Mouse (Mus musculus): ENCODE results near the gene Syngr2. TPM values are rescaled to one million over a fixed set of nuclear protein-coding genes. Genes with fewer than 3 reads are reported as not detected.

The Syngr2 gene
- polyA plus RNA-seq, 1 experiment from 2014 or later, result 12.3 TPM

GRCm38 (mm10) chr11:117820173-117820572 lies 10.7 kb downstream of the Syngr2 start:
- no peak overlapping the region for H3K9ac ChIP-seq (replicated peaks)
- H3K27me3 ChIP-seq, result no peaks in the 10 kb centered on the region
- H3K27ac ChIP-seq (replicated peaks), result no peak overlapping the region
- H3K4me2 ChIP-seq (replicated peaks), result no peak overlapping the region
- no peak overlapping the region for H3K4me3 ChIP-seq
- WGBS, result 93% methylated on average over 7 of the region's 7 CpGs
- no peaks in the 10 kb centered on the region for H3K9me3 ChIP-seq
- no peak for ATAC-seq (replicated peaks)
- peaks cover 20% of the 10 kb centered on the region for H3K4me1 ChIP-seq
- peaks cover 3% of the 10 kb centered on the region; the same call in 1 of the 2 replicates for H3K36me3 ChIP-seq

GRCm38 (mm10) chr11:117821868-117822267 lies 12.4 kb downstream of the Syngr2 start:
- Histone ChIP-seq H3K9me3 (no peaks in the 10 kb centered on the region), H3K27ac (replicated peaks) (no peak overlapping the region), H3K4me3 (no peak overlapping the region), H3K36me3 (no peaks in the 10 kb centered on the region; the same call in 1 of the 2 replicates), H3K27me3 (no peaks in the 10 kb centered on the region), H3K4me1 (peaks cover 37% of the 10 kb centered on the region), H3K4me2 (replicated peaks) (no peak overlapping the region), H3K9ac (replicated peaks) (no peak overlapping the region)
- ATAC-seq (replicated peaks), result no peak
- 92% methylated on average over 9 of the region's 9 CpGs for WGBS

- ATAC-seq (replicated peaks), result no peak
- H3K4me2 ChIP-seq (replicated peaks), result no peak overlapping the region
- H3K9ac ChIP-seq (replicated peaks), result no peak overlapping the region
- whole genome bisulfite sequencing, result 71% methylated on average over 7 of the region's 7 CpGs
- H3K27ac ChIP-seq (replicated peaks), result no peak overlapping the region
- H3K4me3 ChIP-seq, result no peak overlapping the region
- H3K36me3 ChIP-seq, result no peaks in the 10 kb centered on the region
- H3K9me3 ChIP-seq, result no peaks in the 10 kb centered on the region
- H3K27me3 ChIP-seq, result no peaks in the 10 kb centered on the region
- peaks cover 45% of the 10 kb centered on the region for H3K4me1 ChIP-seq
Measured at GRCm38 (mm10) chr11:117822728-117823241, 13.3 kb downstream of the Syngr2 start.

- H3K36me3 ChIP-seq, result no peaks in the 10 kb centered on the region
- 92% methylated on average over 6 of the region's 6 CpGs for WGBS
- no peak for ATAC-seq (replicated peaks)
- no peak overlapping the region for H3K9ac ChIP-seq (replicated peaks)
- H3K9me3 ChIP-seq, result no peaks in the 10 kb centered on the region
- H3K4me2 ChIP-seq (replicated peaks), result no peak overlapping the region
- peaks cover 51% of the 10 kb centered on the region for H3K4me1 ChIP-seq
- no peaks in the 10 kb centered on the region for H3K27me3 ChIP-seq
- H3K27ac ChIP-seq (replicated peaks), result no peak overlapping the region
- H3K4me3 ChIP-seq, result no peak overlapping the region
Measured at GRCm38 (mm10) chr11:117823411-117823810, 13.9 kb downstream of the Syngr2 start.

GRCm38 (mm10) chr11:117824060-117824969 lies 14.8 kb downstream of the Syngr2 start:
- Histone ChIP-seq H3K27ac (replicated peaks) (peak overlapping the region; percentile 64; the same call in 1 of the 2 replicates), H3K9ac (replicated peaks) (peak overlapping the region; percentile 52)

GRCm38 (mm10) chr11:117825333-117826101 lies 16.0 kb downstream of the Syngr2 start, which contains the start of the genes Afmid and Tk1:
Gene Afmid (plus strand): TSS chr11:117825924.
Gene Tk1 (minus strand): TSS chr11:117826092.
- Histone ChIP-seq H3K36me3 (no peaks in the 10 kb centered on the region), H3K4me1 (peaks cover 52% of the 10 kb centered on the region), H3K9me3 (no peaks in the 10 kb centered on the region), H3K4me3 (peak within 1 kb of the TSS; percentile 48), H3K27me3 (no peaks in the 10 kb centered on the region), H3K4me2 (replicated peaks) (peak within 1 kb of the TSS; percentile 85), H3K27ac (replicated peaks) (peak within 1 kb of the TSS; percentile 64), H3K9ac (replicated peaks) (peak within 1 kb of the TSS; percentile 52)
- under 1% methylated on average over 34 of the region's 34 CpGs for WGBS
- ATAC-seq (replicated peaks), result peak; percentile 55

More at GRCm38 (mm10) chr11:117824060-117824969, 14.8 kb downstream of the Syngr2 start:
- no peaks in the 10 kb centered on the region for H3K36me3 ChIP-seq
- peak overlapping the region; percentile 85 for H3K4me2 ChIP-seq (replicated peaks)
- H3K4me1 ChIP-seq, result peaks cover 54% of the 10 kb centered on the region
- peak overlapping the region; percentile 48 for H3K4me3 ChIP-seq
- no peaks in the 10 kb centered on the region for H3K9me3 ChIP-seq
- WGBS, result 8% methylated on average over 23 of the region's 23 CpGs
- no peaks in the 10 kb centered on the region for H3K27me3 ChIP-seq
- peak; percentile 73 for ATAC-seq (replicated peaks)

GRCm38 (mm10) chr11:117826164-117826563 lies 16.7 kb downstream of the Syngr2 start:
- 1% methylated on average over 5 of the region's 5 CpGs for WGBS
- H3K27me3 ChIP-seq, result no peaks in the 10 kb centered on the region
- ATAC-seq (replicated peaks), result 0 out of 2 replicates have a peak, but pooled peaks have one; percentile 27
- H3K36me3 ChIP-seq, result no peaks in the 10 kb centered on the region
- peak overlapping the region; percentile 64 for H3K27ac ChIP-seq (replicated peaks)
- H3K9ac ChIP-seq (replicated peaks), result peak overlapping the region; percentile 52
- peaks cover 52% of the 10 kb centered on the region for H3K4me1 ChIP-seq
- peak overlapping the region; percentile 48 for H3K4me3 ChIP-seq
- no peaks in the 10 kb centered on the region for H3K9me3 ChIP-seq
- peak overlapping the region; percentile 85 for H3K4me2 ChIP-seq (replicated peaks)

- peaks cover 52% of the 10 kb centered on the region for H3K4me1 ChIP-seq
- no peaks in the 10 kb centered on the region for H3K36me3 ChIP-seq
- H3K9ac ChIP-seq (replicated peaks), result no peak overlapping the region
- no peak overlapping the region for H3K4me3 ChIP-seq
- 58% methylated on average over 8 of the region's 8 CpGs for WGBS
- H3K9me3 ChIP-seq, result no peaks in the 10 kb centered on the region
- no peaks in the 10 kb centered on the region for H3K27me3 ChIP-seq
- H3K4me2 ChIP-seq (replicated peaks), result no peak overlapping the region; the same call in 1 of the 2 replicates
- no peak overlapping the region for H3K27ac ChIP-seq (replicated peaks)
- no peak for ATAC-seq (replicated peaks)
Measured at GRCm38 (mm10) chr11:117826916-117827315, 17.4 kb downstream of the Syngr2 start.

GRCm38 (mm10) chr11:117827386-117827785 lies 17.9 kb downstream of the Syngr2 start:
- Histone ChIP-seq H3K4me1 (peaks cover 57% of the 10 kb centered on the region), H3K9ac (replicated peaks) (no peak overlapping the region), H3K4me2 (replicated peaks) (no peak overlapping the region), H3K36me3 (no peaks in the 10 kb centered on the region), H3K27me3 (no peaks in the 10 kb centered on the region), H3K4me3 (no peak overlapping the region), H3K27ac (replicated peaks) (no peak overlapping the region), H3K9me3 (no peaks in the 10 kb centered on the region)
- 76% methylated on average over 3 of the region's 3 CpGs for WGBS
- ATAC-seq (replicated peaks), result no peak

GRCm38 (mm10) chr11:117828149-117828887 lies 18.9 kb downstream of the Syngr2 start:
- ATAC-seq (replicated peaks), result no peak
- Histone ChIP-seq H3K36me3 (no peaks in the 10 kb centered on the region), H3K4me1 (peaks cover 58% of the 10 kb centered on the region), H3K27me3 (no peaks in the 10 kb centered on the region), H3K9me3 (no peaks in the 10 kb centered on the region), H3K4me3 (no peak overlapping the region), H3K4me2 (replicated peaks) (no peak overlapping the region), H3K9ac (replicated peaks) (no peak overlapping the region), H3K27ac (replicated peaks) (no peak overlapping the region)
- WGBS, result 72% methylated on average over 18 of the region's 18 CpGs

GRCm38 (mm10) chr11:117828888-117829604 lies 19.6 kb downstream of the Syngr2 start:
- no peak overlapping the region for H3K9ac ChIP-seq (replicated peaks)
- 60% methylated on average over 9 of the region's 9 CpGs for WGBS
- ATAC-seq (replicated peaks), result no peak
- no peaks in the 10 kb centered on the region for H3K27me3 ChIP-seq
- H3K4me3 ChIP-seq, result no peak overlapping the region
- no peaks in the 10 kb centered on the region for H3K9me3 ChIP-seq
- peaks cover 55% of the 10 kb centered on the region for H3K4me1 ChIP-seq
- no peak overlapping the region; the same call in 1 of the 2 replicates for H3K27ac ChIP-seq (replicated peaks)
- no peak overlapping the region for H3K4me2 ChIP-seq (replicated peaks)
- no peaks in the 10 kb centered on the region for H3K36me3 ChIP-seq
